Mouse (Mus musculus) heart, embryonic 14.5 days (tissue): ENCODE results near the gene Gm10300. TPM values are rescaled to one million over a fixed set of nuclear protein-coding genes. Genes with fewer than 3 reads are reported as not detected.

Experiments used
- ATAC-seq: fragments of 200-750 bp; cut with Nextera tagmentation; 2 replicates; pipeline ENCODE4 v1.8.0; 2017; ENCODE audit warnings: low read depth, moderate TSS enrichment; ENCODE audit not compliant: insufficient number of reproducible peaks, insufficient read depth, low FRiP score
- H3K27ac ChIP-seq, 2 experiments: fragments of 200-500 bp in 1 of 2; fragments of 300-500 bp in 1 of 2; sonication (generic) in 1 of 2; replicated peaks in 1 of 2; 2 replicates each; pipeline ENCODE4 v1.5.1; 2012 to 2014; ENCODE audit warnings: low read depth in 2 of 2, low read length in 2 of 2, control low read depth in 1 of 2, mild to moderate bottlenecking in 1 of 2, mixed read lengths in 1 of 2; ENCODE audit not compliant: control insufficient read depth in 1 of 2, insufficient read depth in 1 of 2
- H3K27me3 ChIP-seq: fragments of 300-500 bp; sonication (generic); 2 replicates; pipeline ENCODE4 v1.6.1; 2014; ENCODE audit warnings: mild to moderate bottlenecking, low read length, control low read depth; ENCODE audit not compliant: control insufficient read depth, insufficient read depth
- H3K36me3 ChIP-seq: fragments of 300-500 bp; sonication (generic); 2 replicates; pipeline ENCODE4 v1.6.1; 2014; ENCODE audit warnings: mild to moderate bottlenecking, control low read depth, low read length, mixed read lengths; ENCODE audit not compliant: control insufficient read depth, insufficient read depth
- H3K4me1 ChIP-seq, 2 experiments: fragments of 200-500 bp in 1 of 2; fragments of 300-500 bp in 1 of 2; sonication (generic) in 1 of 2; 2 replicates each; pipeline ENCODE4 v1.6.1; 2012 to 2014; ENCODE audit warnings: low read length in 2 of 2, control low read depth in 1 of 2, mixed read lengths in 1 of 2; ENCODE audit not compliant: control insufficient read depth in 2 of 2, insufficient read depth in 2 of 2
- H3K4me2 ChIP-seq: fragments of 300-500 bp; sonication (generic); 2 replicates; pipeline ENCODE4 v1.6.1; 2014; ENCODE audit warnings: mild to moderate bottlenecking, low read length
- H3K4me3 ChIP-seq, 2 experiments: fragments of 200-500 bp in 1 of 2; fragments of 300-500 bp in 1 of 2; sonication (generic) in 1 of 2; 2 replicates each; pipeline ENCODE4 v1.5.1; 2012 to 2014; ENCODE audit warnings: low read length in 2 of 2, mild to moderate bottlenecking in 2 of 2, control low read depth in 1 of 2, low read depth in 1 of 2, moderate library complexity in 1 of 2; ENCODE audit not compliant: control insufficient read depth in 1 of 2, insufficient read depth in 1 of 2
- H3K9ac ChIP-seq: fragments of 300-500 bp; sonication (generic); 2 replicates; pipeline ENCODE4 v1.6.1; 2014; ENCODE audit warnings: mild to moderate bottlenecking, low read length
- H3K9me3 ChIP-seq: fragments of 300-500 bp; sonication (generic); 2 replicates; pipeline ENCODE4 v1.6.1; 2016; ENCODE audit warnings: low read length, control low read depth; ENCODE audit not compliant: control insufficient read depth
- WGBS: fragments of 180-500 bp; shearing (Covaris S2); extraction: QIAGEN DNeasy Blood & Tissue Kit; methylation state at CpG from one replicate; pipeline ENCODE4 v1.1.7; 2014; 5-methylcytosine and 5-hydroxymethylcytosine counted together
- polyA plus RNA-seq: library from polyadenylated mRNA; unstranded; fragments of >200 nt; fragmentation: Nextera tagmentation; extraction: Ambion mirVana; gene quantifications from 2 replicates; pipeline ENCODE4 v1.2.1, GENCODE M21; 2014

Gene Gm10300
- polyA plus RNA-seq, 1 experiment from 2014 or later: 0.20 TPM

DNA sequence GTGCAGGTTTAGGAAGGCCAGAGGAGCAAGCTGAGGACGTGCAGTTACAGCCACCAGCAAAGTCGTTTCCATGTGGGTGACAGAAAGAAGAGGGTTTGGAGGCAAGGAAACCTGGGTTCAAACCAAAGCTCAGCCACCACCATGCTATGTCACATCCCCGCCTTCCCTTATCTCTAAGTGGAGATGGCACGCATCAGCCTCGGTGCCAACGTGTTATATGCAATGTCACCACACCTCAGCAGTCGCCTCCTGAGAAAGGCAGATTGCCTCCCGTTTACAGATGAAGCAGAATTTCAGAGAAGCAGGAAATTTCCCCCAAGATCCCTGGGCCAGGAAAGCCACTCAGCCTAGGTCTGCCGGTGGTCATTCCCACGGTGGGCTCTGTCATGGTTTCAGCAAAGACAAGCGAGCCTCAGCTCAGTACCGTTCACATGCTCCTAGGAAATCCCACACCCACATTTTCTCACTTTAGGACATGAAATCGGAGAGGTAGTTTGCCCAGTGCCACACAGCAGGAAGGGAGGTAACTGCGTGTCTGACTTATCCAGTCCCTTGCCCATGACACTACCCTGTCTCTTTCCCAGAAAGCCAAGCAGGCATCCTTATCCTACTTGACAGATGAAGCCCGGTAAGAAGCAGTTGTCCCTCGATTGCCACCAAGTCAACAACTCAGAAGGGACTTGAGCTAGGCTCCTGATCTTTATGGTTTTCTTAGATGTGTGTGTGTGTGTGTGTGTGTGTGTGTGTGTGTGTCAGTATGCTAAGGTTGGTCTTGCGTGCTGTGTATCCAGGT is 14.3 kb upstream of the Gm10300 start:
- Histone ChIP-seq H3K36me3 (no peaks in the 10 kb centered on the region), H3K9ac (no peak overlapping the region), H3K27ac (no peak overlapping the region), H3K4me3 (no peak overlapping the region), H3K27me3 (no peaks in the 10 kb centered on the region), H3K4me2 (no peak overlapping the region), H3K9me3 (no peaks in the 10 kb centered on the region), H3K4me1 (peaks cover 15 to 40% of the 10 kb centered on the region in 2 experiments)
- WGBS: 44% methylated on average over 17 of the region's 17 CpGs
- no peak for ATAC-seq

- no peak for ATAC-seq
- Histone ChIP-seq H3K4me2 (no peak overlapping the region), H3K9ac (no peak overlapping the region), H3K27me3 (no peaks in the 10 kb centered on the region), H3K4me1 (peaks cover 27 to 55% of the 10 kb centered on the region in 2 experiments), H3K4me3 (no peak overlapping the region), H3K27ac (no peak overlapping the region), H3K9me3 (no peaks in the 10 kb centered on the region), H3K36me3 (no peaks in the 10 kb centered on the region)
- WGBS: 57% methylated on average over 8 of the region's 8 CpGs
These were observed 12.2 kb upstream of the Gm10300 start for GRCm38 (mm10) chr4:132062289-132062688.

- H3K27ac ChIP-seq: no peak overlapping the region
- no peak overlapping the region for H3K9ac ChIP-seq
- H3K27me3 ChIP-seq: no peaks in the 10 kb centered on the region
- no peak overlapping the region for H3K4me3 ChIP-seq
- H3K4me2 ChIP-seq: no peak overlapping the region
- H3K9me3 ChIP-seq: no peaks in the 10 kb centered on the region
- ATAC-seq: no peak
- H3K36me3 ChIP-seq: no peaks in the 10 kb centered on the region
- WGBS: 55% methylated on average over 17 of the region's 17 CpGs
- peaks cover 27 to 51% of the 10 kb centered on the region in 2 experiments for H3K4me1 ChIP-seq
These were observed 11.3 kb upstream of the Gm10300 start for GRCm38 (mm10) chr4:132062934-132063884.

DNA sequence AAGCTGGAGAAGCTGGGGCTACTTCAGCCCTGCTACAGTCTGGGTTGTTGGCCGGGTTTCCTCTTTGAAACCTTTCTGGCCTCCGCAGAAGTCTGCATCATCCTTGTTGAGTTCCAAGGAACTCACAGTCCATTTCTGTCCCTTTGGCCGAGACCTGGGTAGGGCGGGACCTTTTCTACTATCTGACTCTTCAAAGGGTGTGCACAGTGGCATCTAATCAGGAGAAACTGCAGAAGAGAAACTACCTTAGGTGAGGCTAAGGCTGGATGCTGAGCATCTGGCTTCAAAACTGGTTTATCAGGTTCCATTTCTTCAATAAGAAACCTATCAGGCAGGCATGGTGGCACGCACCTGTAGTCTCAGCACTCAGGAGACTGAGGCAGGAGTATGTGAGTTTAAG is 9.9 kb upstream of the Gm10300 start:
- Histone ChIP-seq H3K9ac (no peak overlapping the region), H3K4me1 (peaks cover 24 to 46% of the 10 kb centered on the region in 2 experiments), H3K27me3 (no peaks in the 10 kb centered on the region), H3K36me3 (no peaks in the 10 kb centered on the region), H3K27ac (no peak overlapping the region), H3K9me3 (no peaks in the 10 kb centered on the region), H3K4me3 (no peak overlapping the region), H3K4me2 (no peak overlapping the region)
- ATAC-seq: no peak
- WGBS: 81% methylated on average over 5 of the region's 5 CpGs

DNA sequence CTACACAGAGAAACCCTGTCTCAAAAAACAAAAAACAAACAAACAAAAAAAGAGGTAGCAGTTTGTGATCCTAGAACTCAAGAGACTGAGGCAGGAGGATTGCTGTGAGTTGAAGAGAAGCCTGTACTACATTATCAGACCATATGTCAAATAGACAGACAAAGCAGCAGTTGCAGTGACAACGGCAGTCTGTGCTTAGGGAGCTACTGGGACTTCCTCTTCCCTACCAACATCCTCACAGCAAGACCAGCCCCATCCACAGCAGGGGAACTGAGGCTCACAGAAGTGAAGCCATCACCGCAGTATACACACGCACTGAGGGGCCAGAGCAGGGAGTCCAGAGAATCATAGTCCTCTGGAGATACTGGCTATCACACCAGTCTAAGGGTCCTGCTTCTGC is 8.9 kb upstream of the Gm10300 start:
- peak overlapping the region; percentile 37 for H3K4me2 ChIP-seq
- no peaks in the 10 kb centered on the region for H3K27me3 ChIP-seq
- 34% methylated on average over 3 of the region's 3 CpGs for WGBS
- H3K9ac ChIP-seq: peak overlapping the region; percentile 44; the same call in 1 of the 2 replicates
- H3K9me3 ChIP-seq: no peaks in the 10 kb centered on the region
- H3K27ac ChIP-seq: 0 out of 4 replicates have a peak overlapping the region, but pooled peaks of 1 of the 2 experiments have one; percentile 28
- H3K4me3 ChIP-seq: no peak overlapping the region
- H3K4me1 ChIP-seq: peaks cover 17 to 40% of the 10 kb centered on the region in 2 experiments
- peaks cover 5% of the 10 kb centered on the region; the same call in 1 of the 2 replicates for H3K36me3 ChIP-seq
- no peak for ATAC-seq

DNA sequence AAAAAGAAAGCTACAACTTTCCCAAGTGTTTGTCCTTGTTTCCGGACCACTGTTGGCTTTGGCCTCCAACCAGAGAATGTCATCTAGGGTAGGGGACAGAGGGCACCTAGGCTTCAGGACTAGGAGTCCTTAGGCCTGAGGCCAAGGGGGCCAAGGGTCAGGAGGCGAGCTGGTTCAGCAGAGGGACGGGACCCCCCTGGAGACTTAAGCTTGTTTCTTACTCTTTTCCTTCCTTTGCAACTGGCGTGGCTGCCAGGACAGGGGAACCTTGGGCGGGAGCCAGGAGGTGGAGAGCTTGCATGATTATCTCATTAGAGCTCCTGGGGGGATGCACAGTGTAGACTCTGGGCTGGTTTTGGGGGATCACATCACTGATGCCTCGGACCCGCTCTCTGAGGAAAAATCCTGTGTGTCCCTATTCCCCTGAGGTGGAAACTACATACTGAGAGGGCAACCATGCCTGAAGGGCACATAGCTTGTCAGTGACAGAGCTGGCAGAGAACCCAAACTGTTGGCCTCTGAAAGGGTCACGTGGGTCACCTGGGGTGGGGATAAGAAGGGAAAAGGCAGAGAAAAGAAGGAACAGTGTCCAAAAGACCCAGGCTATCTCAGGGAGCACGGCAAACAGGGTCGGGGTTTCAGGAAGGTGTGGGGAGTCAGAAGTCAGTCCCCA is 8.3 kb upstream of the Gm10300 start:
- peaks cover 5% of the 10 kb centered on the region; the same call in 1 of the 2 replicates for H3K36me3 ChIP-seq
- H3K4me3 ChIP-seq: no peak overlapping the region
- H3K4me1 ChIP-seq: peaks cover 17 to 39% of the 10 kb centered on the region in 2 experiments
- ATAC-seq: no peak
- no peaks in the 10 kb centered on the region for H3K27me3 ChIP-seq
- H3K9ac ChIP-seq: peak overlapping the region; percentile 44; the same call in 1 of the 2 replicates
- H3K27ac ChIP-seq: no peak overlapping the region; a peak in 1 of 4 replicates
- peak overlapping the region; percentile 37 for H3K4me2 ChIP-seq
- no peaks in the 10 kb centered on the region for H3K9me3 ChIP-seq
- WGBS: 43% methylated on average over 10 of the region's 10 CpGs
